Mouse (Mus musculus) ES-E14 (cell line): Measurements from ENCODE around the gene Agap1.

Source experiments
- CHD2 ChIP-seq: IDR thresholded peaks from 2 replicates; pipeline ENCODE4 v1.6.1; 2014; ENCODE audit warnings: mild to moderate bottlenecking, low read depth, low read length, inconsistent platforms
- HCFC1 ChIP-seq: IDR thresholded peaks from 2 replicates; pipeline ENCODE4 v1.6.1; 2012; ENCODE audit warnings: low read length, inconsistent platforms, borderline replicate concordance; ENCODE audit not compliant: insufficient read depth
- MAFK ChIP-seq: IDR thresholded peaks from 2 replicates; pipeline ENCODE4 v1.6.1; 2014; ENCODE audit warnings: mild to moderate bottlenecking, low read depth, low read length, inconsistent platforms; ENCODE audit not compliant: insufficient read depth

DNA sequence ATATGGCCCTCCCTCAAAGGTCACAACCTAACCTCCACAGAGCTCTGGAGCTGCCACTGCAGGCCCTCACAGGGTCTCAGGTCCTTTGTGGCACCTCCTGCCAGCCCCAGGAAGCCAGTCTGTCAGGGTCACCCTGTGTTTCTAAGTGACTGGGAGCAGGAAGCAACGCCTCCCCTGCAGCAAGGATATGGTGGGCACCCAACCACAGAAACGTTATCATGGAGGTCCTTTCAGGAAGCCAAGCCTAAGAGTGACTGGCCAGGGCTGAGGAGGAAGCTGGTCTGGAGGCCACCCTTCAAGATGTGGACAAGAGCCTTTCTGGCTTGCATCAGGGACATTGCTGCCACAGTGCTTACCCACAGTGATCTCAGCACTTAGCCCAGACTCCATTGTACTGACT lies 444.4 kb downstream of the Agap1 start:
- TF ChIP-seq CHD2: no peak
- no peak for TF ChIP-seq MAFK
- no peak for TF ChIP-seq HCFC1
